Mouse (Mus musculus) left cerebral cortex, adult 11 months (tissue): ENCODE measurements around the gene Inca1.

ENCODE experiments used
- DNase-seq: peaks from one replicate; pipeline ENCODE4 v3.0.0; 2022; ENCODE audit warnings: low spot score

Gene Inca1

GRCm38 (mm10) chr11:70668771-70669505, 31.0 kb downstream of the Inca1 start, which contains the start of gene Spag7:
Spag7 (minus strand) TSS chr11:70669416.
- peak; percentile 99 for DNase-seq

GRCm38 (mm10) chr11:70668335-70668770, 31.6 kb downstream of the Inca1 start:
- no peak for DNase-seq

GRCm38 (mm10) chr11:70667271-70668150, 32.4 kb downstream of the Inca1 start:
- no peak for DNase-seq

- no peak for DNase-seq
These were observed 33.3 kb downstream of the Inca1 start for GRCm38 (mm10) chr11:70666687-70667086.

GRCm38 (mm10) chr11:70664741-70665140, 35.2 kb downstream of the Inca1 start:
- DNase-seq: no peak

- no peak for DNase-seq
These were observed 36.0 kb downstream of the Inca1 start for GRCm38 (mm10) chr11:70663957-70664356.

- no peak for DNase-seq
These were observed 36.9 kb downstream of the Inca1 start for GRCm38 (mm10) chr11:70663101-70663500.

- no peak for DNase-seq
These were observed 39.4 kb downstream of the Inca1 start for GRCm38 (mm10) chr11:70660571-70660970.

- DNase-seq: no peak
These were observed 41.0 kb downstream of the Inca1 start for GRCm38 (mm10) chr11:70658942-70659341.

- no peak for DNase-seq
These were observed 41.4 kb downstream of the Inca1 start for GRCm38 (mm10) chr11:70658521-70658920.

GRCm38 (mm10) chr11:70657991-70658390, 42.0 kb downstream of the Inca1 start:
- no peak for DNase-seq

- DNase-seq: no peak
These were observed 42.4 kb downstream of the Inca1 start for GRCm38 (mm10) chr11:70657573-70657972.

- no peak for DNase-seq
These were observed 43.0 kb downstream of the Inca1 start, which contains the start of gene Eno3 for GRCm38 (mm10) chr11:70656964-70657363. Eno3 (plus strand) TSS chr11:70657202.

GRCm38 (mm10) chr11:70656456-70656927, 43.5 kb downstream of the Inca1 start:
- no peak for DNase-seq

GRCm38 (mm10) chr11:70655571-70656455, 44.1 kb downstream of the Inca1 start:
- DNase-seq: no peak

- DNase-seq: no peak
These were observed 44.9 kb downstream of the Inca1 start for GRCm38 (mm10) chr11:70654923-70655570.

GRCm38 (mm10) chr11:70654198-70654922, 45.6 kb downstream of the Inca1 start, which contains the start of gene Pfn1:
Pfn1 (minus strand) TSS chr11:70654644.
- peak; percentile 54 for DNase-seq

- DNase-seq: no peak
These were observed 46.4 kb downstream of the Inca1 start for GRCm38 (mm10) chr11:70653345-70654197.

- DNase-seq: no peak
These were observed 47.0 kb downstream of the Inca1 start for GRCm38 (mm10) chr11:70652884-70653344.
